Mouse (Mus musculus) adrenal gland, postnatal 10 days (tissue): Measurements from ENCODE around the gene Unc80. TPM values are rescaled to one million over a fixed set of nuclear protein-coding genes. Genes with fewer than 3 reads are reported as not detected.

Experiments used
- DNase-seq: peaks from one replicate; pipeline ENCODE4 v3.0.0; 2021; ENCODE audit warnings: mixed read lengths
- total RNA-seq, 2 experiments: library from RNA; stranded (reverse); gene quantifications; 2 replicates each; pipeline ENCODE4 v1.2.3; 2021

Gene Unc80
- total RNA-seq, 2 experiments from 2014 or later = 6.7 to 11.1 TPM

GRCm38 (mm10) chr1:66704523-66704922, 236.4 kb downstream of the Unc80 start:
- no peak for DNase-seq

- no peak for DNase-seq
These were observed 244.7 kb downstream of the Unc80 start for GRCm38 (mm10) chr1:66712859-66713258.

DNA sequence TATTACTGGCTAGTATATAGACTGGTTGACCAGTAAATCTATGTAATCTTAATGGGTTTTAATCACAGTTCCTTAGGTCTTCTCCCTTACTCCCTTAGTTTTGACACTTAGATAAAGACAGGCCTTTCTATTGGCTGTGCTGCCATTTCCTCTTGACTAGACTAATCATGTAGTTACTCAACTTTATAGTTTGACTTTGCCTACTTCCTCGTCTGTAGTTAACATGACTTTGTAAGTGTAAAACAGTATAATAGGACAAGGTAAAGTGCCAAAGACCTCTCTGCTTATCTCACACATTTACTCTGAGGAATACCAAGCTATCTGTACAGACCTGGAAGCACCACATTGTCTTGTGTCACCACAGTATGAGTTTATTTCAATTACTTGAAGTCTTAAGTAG, 262.4 kb downstream of the Unc80 start:
- DNase-seq = no peak

Other genes with a start within 250 kb of the Unc80 start
- gene Rpe, start 232.5 kb downstream of the Unc80 start, total RNA-seq = 10 to 100 TPM; 55.6 to 57.8 TPM